8 mouse cellular contexts compared by ENCODE assay signal in genomic region chr10:7841571-7842080, GRCm38 (mm10). TPM values are rescaled to one million over a fixed set of nuclear protein-coding genes. Genes with fewer than 3 reads are reported as not detected.
DNase-seq lines count a peak whose midpoint lies in the region; ATAC-seq lines count a peak whose summit lies in the region.

No protein-coding gene starts in this region.

- no peak overlapping the region for H3K4me2 ChIP-seq in embryonic facial prominence, embryonic 14.5 days (ENCODE audit: low read depth, low read length)
- no peak overlapping the region for H3K4me2 ChIP-seq in forebrain, embryonic 12.5 days

- H3K4me1 ChIP-seq in embryonic facial prominence, embryonic 14.5 days (ENCODE audit: control insufficient read depth, insufficient read depth, low read length) = no peaks in the 10 kb centered on the region
- H3K4me1 ChIP-seq in embryonic facial prominence, embryonic 10.5 days = 0 out of 2 replicates have a peak, but pooled peaks cover 3% of the 10 kb centered on the region
- no peaks in the 10 kb centered on the region for H3K4me1 ChIP-seq in forebrain, embryonic 12.5 days

- H3K27me3 ChIP-seq in embryonic facial prominence, embryonic 14.5 days (replicated peaks; ENCODE audit: control insufficient read depth, insufficient read depth, low read length) = no peaks in the 10 kb centered on the region
- no peaks in the 10 kb centered on the region for H3K27me3 ChIP-seq in embryonic facial prominence, embryonic 10.5 days (replicated peaks; ENCODE audit: low read depth, poor library complexity, severe bottlenecking)
- no peaks in the 10 kb centered on the region for H3K27me3 ChIP-seq in forebrain, embryonic 12.5 days

- ATAC-seq in embryonic facial prominence, embryonic 14.5 days (ENCODE audit: low read depth) = no peak
- no peak for ATAC-seq in forebrain, embryonic 12.5 days (ENCODE audit: low FRiP score)

- H3K9ac ChIP-seq in embryonic facial prominence, embryonic 14.5 days (ENCODE audit: low read depth, low read length) = no peak overlapping the region
- no peak overlapping the region for H3K9ac ChIP-seq in forebrain, embryonic 12.5 days

- WGBS in embryonic facial prominence, embryonic 14.5 days = 63% methylated on average over 14 of the region's 14 CpGs
- WGBS in embryonic facial prominence, embryonic 10.5 days = 74% methylated on average over 14 of the region's 14 CpGs
- WGBS in macrophage (ENCODE audit: missing documents) = 1% methylated on average over 14 of the region's 14 CpGs
- WGBS in forebrain, embryonic 12.5 days = 80% methylated on average over 14 of the region's 14 CpGs

- no peak overlapping the region for H3K4me3 ChIP-seq in embryonic facial prominence, embryonic 14.5 days (ENCODE audit: low read depth, low read length)
- H3K4me3 ChIP-seq in embryonic facial prominence, embryonic 10.5 days = no peak overlapping the region
- no peak overlapping the region for H3K4me3 ChIP-seq in macrophage (ENCODE audit: inconsistent target)
- no peak overlapping the region for H3K4me3 ChIP-seq in forebrain, embryonic 12.5 days (replicated peaks)

- no peaks in the 10 kb centered on the region for H3K9me3 ChIP-seq in embryonic facial prominence, embryonic 14.5 days (ENCODE audit: control insufficient read depth, low read length)
- H3K9me3 ChIP-seq in embryonic facial prominence, embryonic 10.5 days = no peaks in the 10 kb centered on the region
- no peaks in the 10 kb centered on the region for H3K9me3 ChIP-seq in forebrain, embryonic 12.5 days

- peaks cover 85% of the 10 kb centered on the region for H3K79me2 ChIP-seq in macrophage (ENCODE audit: inconsistent target)

- no peak overlapping the region for H3K27ac ChIP-seq in embryonic facial prominence, embryonic 14.5 days (replicated peaks; ENCODE audit: low read depth, low read length)
- no peak overlapping the region for H3K27ac ChIP-seq in embryonic facial prominence, embryonic 10.5 days (replicated peaks)
- H3K27ac ChIP-seq in macrophage = peak overlapping the region; percentile 99
- H3K27ac ChIP-seq in forebrain, embryonic 12.5 days = no peak overlapping the region

- DNase-seq in embryonic facial prominence, embryonic 14.5 days (ENCODE audit: low spot score) = peak; percentile 28
- no peak for DNase-seq in embryonic facial prominence, embryonic 10.5 days (ENCODE audit: low spot score)
- DNase-seq in adrenal gland, adult (ENCODE audit: inconsistent age in 2 of 2, low spot score in 1 of 2) = peak; percentile 67 to 92
- DNase-seq in heart, adult 18-20 months = peak; percentile 87 to 93
- DNase-seq in kidney, postnatal 25 days = peak; percentile 53 to 79
- peak; percentile 34 to 67 for DNase-seq in urinary bladder, postnatal 4 days (ENCODE audit: low spot score in 2 of 2)

- no peaks in the 10 kb centered on the region for H3K36me3 ChIP-seq in embryonic facial prominence, embryonic 14.5 days (ENCODE audit: control insufficient read depth, insufficient read depth, low read length)
- H3K36me3 ChIP-seq in embryonic facial prominence, embryonic 10.5 days (replicated peaks) = no peaks in the 10 kb centered on the region
- peaks cover 14% of the 10 kb centered on the region for H3K36me3 ChIP-seq in macrophage (ENCODE audit: inconsistent target)
- H3K36me3 ChIP-seq in forebrain, embryonic 12.5 days (replicated peaks) = no peaks in the 10 kb centered on the region

RNA-seq across cellular contexts. Expression of gene Zc3h12d, which starts 9.4 kb away (rescaled TPM):
- polyA plus RNA-seq in embryonic facial prominence, embryonic 14.5 days (2014; fragmentation: Nextera tagmentation; extraction: Ambion mirVana) = 0.11 and 0.24 TPM in 2 replicates
- 0.09 and 0.12 TPM in 2 replicates for polyA plus RNA-seq in embryonic facial prominence, embryonic 10.5 days (2016; fragmentation: Nextera tagmentation; extraction: Ambion mirVana)
- 1 to 10 TPM in 1 of 2 experiments, under 1 TPM in 1; 0.15 to 1.0 TPM for total RNA-seq in heart, adult 18-20 months (2021)
- 10 to 100 TPM in 25 of 26 experiments, 1 to 10 TPM in 1; 4.7 to 61.5 (median 37.4) TPM for total RNA-seq in macrophage (2018; cell fraction: chromatin; rRNA removed)
- total RNA-seq in macrophage (2018; cell fraction: cytosol; rRNA removed) = 10 to 100 TPM; 15.6 to 52.4 (median 36.1) TPM
- total RNA-seq in macrophage (2018; cell fraction: nucleus; rRNA removed) = 10 to 100 TPM; 13.9 to 70.5 (median 35.9) TPM
- 21.6 to 37.6 TPM (median 28.7 TPM) in 3 replicates for polyA plus RNA-seq in macrophage (2018)
- polyA plus RNA-seq in forebrain, embryonic 12.5 days (2016; fragmentation: Nextera tagmentation; extraction: Ambion mirVana) = 0.05 TPM in 1 of 2 replicates, not detected in the other

RNA-seq across cellular contexts. Expression of gene Ppil4, which starts 48.9 kb away (rescaled TPM):
- 32.8 and 33.6 TPM in 2 replicates for polyA plus RNA-seq in embryonic facial prominence, embryonic 14.5 days (2014; fragmentation: Nextera tagmentation; extraction: Ambion mirVana)
- polyA plus RNA-seq in embryonic facial prominence, embryonic 10.5 days (2016; fragmentation: Nextera tagmentation; extraction: Ambion mirVana) = 41.6 and 41.9 TPM in 2 replicates
- 10 to 100 TPM; 11.7 to 15.0 TPM for total RNA-seq in heart, adult 18-20 months (2021)
- 100 to 1,000 TPM in 10 of 26 experiments, 10 to 100 TPM in 16; 56.8 to 125 (median 91.4) TPM for total RNA-seq in macrophage (2018; cell fraction: chromatin; rRNA removed)
- total RNA-seq in macrophage (2018; cell fraction: cytosol; rRNA removed) = 10 to 100 TPM; 12.3 to 23.8 (median 18.5) TPM
- total RNA-seq in macrophage (2018; cell fraction: nucleus; rRNA removed) = 10 to 100 TPM; 29.0 to 79.5 (median 40.9) TPM
- polyA plus RNA-seq in macrophage (2018) = 19.7 to 34.0 TPM (median 19.9 TPM) in 3 replicates
- polyA plus RNA-seq in forebrain, embryonic 12.5 days (2016; fragmentation: Nextera tagmentation; extraction: Ambion mirVana) = 52.4 and 55.1 TPM in 2 replicates

RNA-seq across cellular contexts. Expression of gene Ginm1, which starts 49.0 kb away (rescaled TPM):
- 82.9 and 87.3 TPM in 2 replicates for polyA plus RNA-seq in embryonic facial prominence, embryonic 14.5 days (2014; fragmentation: Nextera tagmentation; extraction: Ambion mirVana)
- 44.7 and 52.8 TPM in 2 replicates for polyA plus RNA-seq in embryonic facial prominence, embryonic 10.5 days (2016; fragmentation: Nextera tagmentation; extraction: Ambion mirVana)
- 100 to 1,000 TPM in 1 of 2 experiments, 10 to 100 TPM in 1; 91.2 to 103 TPM for total RNA-seq in heart, adult 18-20 months (2021)
- 10 to 100 TPM in 25 of 26 experiments, 1 to 10 TPM in 1; 7.6 to 29.6 (median 17.7) TPM for total RNA-seq in macrophage (2018; cell fraction: chromatin; rRNA removed)
- total RNA-seq in macrophage (2018; cell fraction: cytosol; rRNA removed) = 10 to 100 TPM; 27.4 to 59.7 (median 38.1) TPM
- total RNA-seq in macrophage (2018; cell fraction: nucleus; rRNA removed) = 10 to 100 TPM; 17.9 to 72.3 (median 34.0) TPM
- 42.7 to 123 TPM (median 50.0 TPM) in 3 replicates for polyA plus RNA-seq in macrophage (2018)
- 53.4 and 55.6 TPM in 2 replicates for polyA plus RNA-seq in forebrain, embryonic 12.5 days (2016; fragmentation: Nextera tagmentation; extraction: Ambion mirVana)

Comparison
In these comparisons a context has a peak if more than half of its experiments do, and no peak if none do; other contexts are left out.
1. RNA of gene Zc3h12d, which starts 9.4 kb away (polyA plus RNA-seq): 21.6 to 37.6 TPM in macrophage; 0.09 to 0.12 TPM in embryonic facial prominence, embryonic 10.5 days, 0.11 to 0.24 TPM in embryonic facial prominence, embryonic 14.5 days and 0.05 TPM in forebrain, embryonic 12.5 days; every median in the first group is over 10 times any median in the second.